Mouse (Mus musculus) embryonic fibroblast, embryonic 13.5 days (primary cell): ENCODE measurements at regions not wholly inside any gene's neighbourhood (a gene's known extent, or its start where the extent isn't known, plus 50 kb on each side); places are given as distances from the start of the nearest gene placed in this dataset.

Experiments used
- H3K27ac ChIP-seq: 2 replicates; pipeline ENCODE4 v1.5.1; 2012; ENCODE audit warnings: low read length, control low read depth, inconsistent platforms; ENCODE audit not compliant: insufficient read depth
- H3K4me1 ChIP-seq: 2 replicates; pipeline ENCODE4 v1.6.1; 2011; ENCODE audit warnings: low read length; ENCODE audit not compliant: control insufficient read depth, insufficient read depth
- H3K4me3 ChIP-seq: 2 replicates; pipeline ENCODE4 v1.5.1; 2011; ENCODE audit warnings: mild to moderate bottlenecking, control low read depth, low read length; ENCODE audit not compliant: insufficient read depth
- CTCF ChIP-seq: IDR thresholded peaks from 2 replicates; pipeline ENCODE4 v1.5.1; 2011; ENCODE audit warnings: mild to moderate bottlenecking, control low read depth, low read length, moderate library complexity, borderline replicate concordance; ENCODE audit not compliant: insufficient read depth
- POLR2A ChIP-seq: IDR thresholded peaks from 2 replicates; pipeline ENCODE4 v1.6.1; 2011; ENCODE audit warnings: low read depth, mild to moderate bottlenecking, control low read depth, low read length, moderate library complexity

DNA sequence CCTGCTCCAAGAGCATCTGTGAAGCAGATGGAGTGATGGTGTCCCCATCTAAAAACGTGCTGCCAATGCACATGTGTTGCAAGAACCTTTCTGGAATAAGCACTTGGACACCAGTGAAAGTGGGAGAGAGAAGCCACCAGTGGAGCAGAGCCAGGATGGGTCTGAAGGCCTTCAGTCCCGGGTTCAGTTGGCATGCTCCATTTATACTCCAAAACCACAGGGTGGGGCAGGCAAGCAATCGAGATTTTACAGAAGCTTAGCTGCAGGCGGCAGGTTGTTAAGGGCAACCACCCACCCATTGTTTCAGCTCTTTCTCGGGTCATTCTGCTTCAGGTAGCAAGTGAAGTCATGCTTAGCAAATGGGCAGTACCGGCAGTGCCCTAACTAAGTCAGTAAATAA, 51.8 kb upstream of the Sv2b start:
- no peak for TF ChIP-seq CTCF
- no peak for TF ChIP-seq POLR2A
- Histone ChIP-seq H3K4me1 (no peaks in the 10 kb centered on the region), H3K4me3 (no peak overlapping the region), H3K27ac (no peak overlapping the region)

GRCm38 (mm10) chr7:75362541-75362940, 53.5 kb upstream of the Sv2b start:
- TF ChIP-seq CTCF, result no peak
- TF ChIP-seq POLR2A, result no peak
- Histone ChIP-seq H3K27ac (no peak overlapping the region), H3K4me1 (no peaks in the 10 kb centered on the region), H3K4me3 (no peak overlapping the region)

- H3K4me1 ChIP-seq, result no peaks in the 10 kb centered on the region
- TF ChIP-seq POLR2A (no peak), CTCF (no peak)
- H3K27ac ChIP-seq, result no peak overlapping the region
- no peak overlapping the region for H3K4me3 ChIP-seq
Measured at GRCm38 (mm10) chr7:75365480-75365879, 56.4 kb upstream of the Sv2b start.

GRCm38 (mm10) chr7:75366285-75366882, 57.3 kb upstream of the Sv2b start:
- no peak overlapping the region for H3K27ac ChIP-seq
- no peak overlapping the region for H3K4me3 ChIP-seq
- H3K4me1 ChIP-seq, result no peaks in the 10 kb centered on the region
- TF ChIP-seq CTCF (peak; percentile 99), POLR2A (no peak)

DNA sequence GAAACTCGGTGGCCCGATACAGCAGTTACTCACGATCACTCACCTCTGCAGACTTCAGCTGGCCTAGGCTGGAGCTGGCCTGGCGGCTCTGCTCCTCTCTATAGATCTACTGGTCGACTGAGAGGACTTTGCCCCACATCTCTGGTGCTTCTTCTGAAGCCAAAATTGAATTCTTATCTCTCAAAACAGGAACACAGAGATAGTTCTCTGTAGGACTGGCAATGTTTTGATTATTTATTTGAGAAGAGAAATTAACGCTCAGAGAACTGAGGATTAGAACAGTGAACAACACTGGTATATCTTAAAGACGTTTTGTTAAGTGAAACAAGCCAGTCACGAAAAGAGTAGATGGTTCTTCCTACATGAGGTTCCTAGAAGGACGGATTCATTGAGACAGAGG, 59.3 kb upstream of the Sv2b start:
- Histone ChIP-seq H3K27ac (no peak overlapping the region), H3K4me3 (no peak overlapping the region), H3K4me1 (peaks cover 9% of the 10 kb centered on the region)
- TF ChIP-seq CTCF (no peak), POLR2A (no peak)

DNA sequence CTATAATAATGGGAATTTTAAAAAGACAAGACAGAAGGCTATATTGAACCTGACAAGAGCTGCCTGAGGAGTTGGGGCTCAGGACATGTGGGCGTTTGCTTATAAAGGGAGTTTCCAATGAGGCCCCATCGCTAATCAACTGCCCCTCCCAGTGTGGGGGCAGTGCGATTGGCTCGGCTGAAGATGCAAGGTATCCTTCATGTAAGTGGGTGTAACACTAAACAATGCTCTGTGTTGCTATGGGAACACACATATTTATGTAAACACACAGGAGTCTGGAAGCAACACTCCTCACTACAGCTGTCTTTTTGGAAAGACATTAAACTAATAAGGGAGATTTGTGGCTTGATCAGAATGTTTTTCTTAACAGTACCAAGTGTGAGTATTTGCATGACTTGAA, 60.3 kb upstream of the Sv2b start:
- TF ChIP-seq CTCF (no peak), POLR2A (no peak)
- H3K4me3 ChIP-seq, result no peak overlapping the region
- no peak overlapping the region for H3K27ac ChIP-seq
- peaks cover 9% of the 10 kb centered on the region for H3K4me1 ChIP-seq

GRCm38 (mm10) chr7:75370595-75371519, 61.8 kb upstream of the Sv2b start:
- H3K4me3 ChIP-seq, result no peak overlapping the region
- peak; percentile 71; the same call in 1 of the 2 replicates for TF ChIP-seq CTCF
- TF ChIP-seq POLR2A, result no peak
- peaks cover 9% of the 10 kb centered on the region for H3K4me1 ChIP-seq
- H3K27ac ChIP-seq, result no peak overlapping the region

GRCm38 (mm10) chr7:75371520-75371876, 62.4 kb upstream of the Sv2b start:
- no peak overlapping the region for H3K27ac ChIP-seq
- no peak overlapping the region for H3K4me3 ChIP-seq
- no peak for TF ChIP-seq CTCF
- TF ChIP-seq POLR2A, result no peak
- H3K4me1 ChIP-seq, result peaks cover 9% of the 10 kb centered on the region

DNA sequence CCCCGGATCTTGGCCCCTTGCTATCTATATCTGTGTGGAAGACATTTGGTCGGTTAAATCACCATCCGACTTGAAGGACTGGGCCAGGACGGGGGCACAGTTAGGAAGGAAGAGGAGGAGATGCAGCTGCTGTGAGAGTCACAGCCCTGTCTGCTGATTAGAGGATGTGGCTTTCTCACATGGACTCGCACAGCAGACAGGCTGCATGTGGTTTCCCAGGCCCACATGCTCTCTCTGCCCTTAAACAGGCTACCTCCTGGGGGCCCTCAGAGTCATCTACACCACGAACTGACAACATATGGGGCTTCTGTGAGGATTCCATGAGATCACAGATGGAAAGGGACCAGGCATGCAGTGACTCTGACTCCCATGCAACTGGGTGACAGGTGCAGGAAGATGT, 62.9 kb upstream of the Sv2b start:
- Histone ChIP-seq H3K4me1 (peaks cover 9% of the 10 kb centered on the region), H3K27ac (no peak overlapping the region), H3K4me3 (no peak overlapping the region)
- no peak for TF ChIP-seq POLR2A
- no peak for TF ChIP-seq CTCF

GRCm38 (mm10) chr7:75372892-75373444, 63.9 kb upstream of the Sv2b start:
- TF ChIP-seq POLR2A, result no peak
- peaks cover 9% of the 10 kb centered on the region for H3K4me1 ChIP-seq

More at GRCm38 (mm10) chr7:75372892-75373444, 63.9 kb upstream of the Sv2b start:
- H3K4me3 ChIP-seq, result no peak overlapping the region
- peak overlapping the region; percentile 72; the same call in 1 of the 2 replicates for H3K27ac ChIP-seq
